Mouse (Mus musculus): ENCODE data around the gene Agbl3. TPM values are rescaled to one million over a fixed set of nuclear protein-coding genes. Genes with fewer than 3 reads are reported as not detected.

Gene Agbl3
- polyA plus RNA-seq, 1 experiment: 0.57 TPM

DNA sequence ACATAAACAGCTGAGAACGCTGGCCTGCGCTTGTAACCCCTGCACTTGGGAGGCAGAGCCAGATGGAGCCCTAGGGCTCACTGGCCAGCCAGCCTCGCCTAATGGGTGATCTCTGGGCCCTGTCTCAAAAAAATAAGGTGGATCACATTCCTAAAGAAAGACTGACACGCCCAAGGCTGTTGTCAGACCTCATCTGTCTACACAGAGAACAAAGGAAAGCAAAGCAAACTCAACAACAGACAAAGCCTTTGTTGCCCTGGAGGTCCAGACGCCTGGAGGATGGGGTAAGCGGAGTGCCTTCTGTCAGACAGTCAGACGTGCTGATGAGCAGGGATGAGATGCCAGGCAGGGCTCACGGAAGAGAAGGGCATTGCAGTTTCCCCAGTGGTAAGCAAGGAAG lies 86.6 kb downstream of the Agbl3 start:
- TF ChIP-seq POLR2A (IDR thresholded peaks at IDR 0.05; ENCODE audit: low read depth, low read length) (no peak), CTCF (IDR thresholded peaks at IDR 0.05; ENCODE audit: extremely low read depth, insufficient read length, insufficient replicate concordance, low read depth, low read length) (no peak)
- peak overlapping the region; percentile 25; the same call in 1 of the 2 replicates for H3K27ac ChIP-seq (ENCODE audit: insufficient read depth, low read depth, low read length)
- H3K4me1 ChIP-seq (ENCODE audit: control insufficient read depth, insufficient read depth, insufficient read length, low read length): peaks cover 31% of the 10 kb centered on the region
- no peaks in the 10 kb centered on the region; the same call in 1 of the 2 replicates for H3K36me3 ChIP-seq (ENCODE audit: control insufficient read depth, insufficient read depth, low read length)
- no peaks in the 10 kb centered on the region for H3K27me3 ChIP-seq (ENCODE audit: control insufficient read depth, insufficient read depth, low read length)
- WGBS: 81% methylated on average over 8 of the region's 8 CpGs
- H3K4me3 ChIP-seq (ENCODE audit: low read depth, low read length): no peak overlapping the region

DNA sequence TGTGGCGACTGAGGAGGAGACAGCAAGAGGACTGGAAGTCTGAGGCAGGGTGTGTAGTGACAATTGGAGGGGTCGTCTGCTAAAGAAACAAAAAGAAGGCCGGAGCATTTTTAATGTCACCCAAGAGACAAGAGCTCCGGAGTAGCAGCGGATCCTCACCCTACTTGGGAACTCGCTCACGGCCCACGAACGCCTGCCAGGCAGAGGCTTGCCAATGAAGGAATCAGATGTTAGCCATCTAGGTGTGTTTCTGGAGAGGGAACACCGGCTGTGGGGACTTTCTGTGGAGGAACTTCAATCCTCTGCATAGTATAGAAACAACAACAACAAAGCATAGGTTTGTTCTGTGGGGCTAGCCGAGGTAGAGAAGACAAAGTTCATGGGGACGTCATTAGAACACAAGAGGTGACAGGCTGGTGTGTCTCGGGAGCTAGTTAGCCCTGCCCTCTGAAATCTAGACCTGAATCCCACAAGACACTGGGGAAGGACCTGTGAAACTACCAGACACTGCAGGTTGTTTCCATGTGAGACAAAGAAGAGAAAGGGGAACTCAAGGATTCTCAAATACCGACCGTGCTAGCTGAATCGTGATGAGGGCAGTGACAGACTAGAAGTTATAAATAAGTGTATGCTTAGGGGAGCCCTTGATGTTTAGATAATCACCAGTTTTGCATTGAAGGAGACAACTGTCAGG lies 87.2 kb downstream of the Agbl3 start:
- Histone ChIP-seq H3K4me3 (ENCODE audit: low read depth, low read length) (no peak overlapping the region), H3K4me1 (ENCODE audit: control insufficient read depth, insufficient read depth, insufficient read length, low read length) (peaks cover 31% of the 10 kb centered on the region), H3K27me3 (ENCODE audit: control insufficient read depth, insufficient read depth, low read length) (no peaks in the 10 kb centered on the region), H3K27ac (ENCODE audit: insufficient read depth, low read depth, low read length) (peak overlapping the region; percentile 25; the same call in 1 of the 2 replicates), H3K36me3 (ENCODE audit: control insufficient read depth, insufficient read depth, low read length) (no peaks in the 10 kb centered on the region; the same call in 1 of the 2 replicates)
- TF ChIP-seq POLR2A (IDR thresholded peaks at IDR 0.05; ENCODE audit: low read depth, low read length) (no peak), CTCF (IDR thresholded peaks at IDR 0.05; ENCODE audit: extremely low read depth, insufficient read length, insufficient replicate concordance, low read depth, low read length) (no peak)
- 65% methylated on average over 16 of the region's 16 CpGs for WGBS

DNA sequence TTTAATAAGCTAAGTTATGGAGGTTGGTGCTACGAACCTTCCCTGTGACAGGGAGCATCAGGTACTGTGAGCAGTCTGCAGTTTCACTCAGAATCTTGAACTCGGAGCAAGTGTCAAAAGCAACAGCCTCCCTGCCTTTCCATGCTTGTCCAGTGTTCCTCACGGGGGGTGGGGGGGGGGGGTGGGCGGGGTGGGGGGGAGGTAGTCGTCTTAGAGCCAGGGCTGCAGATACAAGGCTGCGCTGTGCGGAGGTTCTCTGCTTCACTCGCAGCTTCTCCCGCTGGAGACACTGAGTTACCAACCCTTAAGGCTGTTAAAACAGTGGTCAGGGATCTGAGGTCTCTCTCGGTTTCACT lies 87.7 kb downstream of the Agbl3 start:
- Histone ChIP-seq H3K27me3 (ENCODE audit: control insufficient read depth, insufficient read depth, low read length) (no peaks in the 10 kb centered on the region), H3K36me3 (ENCODE audit: control insufficient read depth, insufficient read depth, low read length) (peaks cover 3% of the 10 kb centered on the region), H3K4me1 (ENCODE audit: control insufficient read depth, insufficient read depth, insufficient read length, low read length) (peaks cover 31% of the 10 kb centered on the region), H3K27ac (ENCODE audit: insufficient read depth, low read depth, low read length) (peak overlapping the region; percentile 40; the same call in 1 of the 2 replicates), H3K4me3 (ENCODE audit: low read depth, low read length) (no peak overlapping the region)
- WGBS: 65% methylated on average over 10 of the region's 10 CpGs
- TF ChIP-seq POLR2A (IDR thresholded peaks at IDR 0.05; ENCODE audit: low read depth, low read length): no peak
- no peak for TF ChIP-seq CTCF (IDR thresholded peaks at IDR 0.05; ENCODE audit: extremely low read depth, insufficient read length, insufficient replicate concordance, low read depth, low read length)

DNA sequence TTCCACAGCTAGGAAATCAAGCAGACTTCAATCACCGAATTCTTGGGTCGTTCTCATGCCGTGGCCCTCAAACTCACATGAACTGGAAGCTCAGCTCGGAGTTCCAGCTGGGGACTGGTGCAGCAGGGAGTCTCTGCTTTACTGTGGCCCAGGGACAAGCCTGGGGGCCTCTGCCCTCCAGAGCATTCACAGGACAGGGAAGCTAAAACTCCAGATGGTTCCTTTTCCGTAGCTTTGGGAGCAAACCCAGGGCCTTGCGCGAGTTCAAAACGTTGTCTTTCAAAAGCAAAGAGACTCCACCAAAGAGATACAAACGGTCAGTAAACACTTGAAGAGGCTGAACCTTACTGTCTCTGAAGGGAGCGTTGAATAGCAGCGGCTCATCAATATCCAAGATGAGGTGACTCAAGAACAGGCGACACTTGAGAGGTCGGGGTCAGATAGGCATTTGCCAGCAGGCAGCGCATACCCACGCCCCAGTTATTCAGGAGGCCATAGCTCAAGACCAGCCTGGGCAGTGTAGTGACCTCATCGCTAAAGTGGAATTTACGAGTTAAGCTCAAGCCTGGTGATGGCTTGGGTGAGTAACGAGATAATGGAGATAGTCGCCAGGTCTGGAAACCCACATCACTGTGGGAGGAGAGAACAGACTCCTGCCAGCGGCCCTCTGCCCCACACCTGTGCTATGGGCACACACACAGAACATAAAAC lies 88.4 kb downstream of the Agbl3 start:
- TF ChIP-seq CTCF (IDR thresholded peaks at IDR 0.05; ENCODE audit: extremely low read depth, insufficient read length, insufficient replicate concordance, low read depth, low read length): no peak
- no peak for TF ChIP-seq POLR2A (IDR thresholded peaks at IDR 0.05; ENCODE audit: low read depth, low read length)
- H3K27ac ChIP-seq (ENCODE audit: insufficient read depth, low read depth, low read length): peak overlapping the region; percentile 40

DNA sequence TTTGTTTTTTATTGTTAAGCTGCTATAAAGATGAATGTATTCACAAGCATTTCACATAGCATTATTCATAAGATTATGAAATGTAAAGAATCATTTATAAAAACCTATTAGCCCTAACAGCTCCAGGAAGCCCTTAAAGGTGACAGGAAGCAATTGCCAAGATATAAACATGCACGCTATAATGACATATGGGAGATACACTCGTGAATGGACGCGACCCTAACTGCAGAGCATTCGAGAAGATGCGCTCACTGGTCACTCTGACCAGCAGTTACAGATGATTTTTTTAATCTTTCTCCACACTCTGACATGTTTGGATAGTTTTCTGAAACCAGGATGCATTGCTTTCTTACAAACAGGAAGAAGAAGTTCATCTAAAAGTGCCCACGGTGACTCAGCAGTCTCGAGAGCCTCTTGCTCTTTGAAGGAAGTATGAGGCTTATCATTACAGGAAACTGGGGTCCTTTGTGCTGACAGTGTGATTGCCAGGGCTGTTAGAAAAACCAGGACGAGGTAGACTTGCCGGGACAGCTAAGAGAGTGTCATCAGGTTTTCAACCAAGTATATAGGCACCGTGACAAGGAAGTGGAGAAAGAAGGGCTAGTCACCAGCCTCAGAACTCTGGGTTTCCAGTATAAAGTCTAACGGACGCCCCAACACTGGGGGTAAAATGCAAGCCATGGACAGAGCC lies 89.1 kb downstream of the Agbl3 start:
- 37% methylated on average over 13 of the region's 13 CpGs for WGBS
- Histone ChIP-seq H3K36me3 (ENCODE audit: control insufficient read depth, insufficient read depth, low read length) (peaks cover 3% of the 10 kb centered on the region), H3K4me3 (ENCODE audit: low read depth, low read length) (no peak overlapping the region), H3K27me3 (ENCODE audit: control insufficient read depth, insufficient read depth, low read length) (no peaks in the 10 kb centered on the region), H3K4me1 (ENCODE audit: control insufficient read depth, insufficient read depth, insufficient read length, low read length) (peaks cover 26% of the 10 kb centered on the region), H3K27ac (ENCODE audit: insufficient read depth, low read depth, low read length) (peak overlapping the region; percentile 57)
- TF ChIP-seq CTCF (IDR thresholded peaks at IDR 0.05; ENCODE audit: extremely low read depth, insufficient read length, insufficient replicate concordance, low read depth, low read length) (no peak), POLR2A (IDR thresholded peaks at IDR 0.05; ENCODE audit: low read depth, low read length) (no peak)

More for the DNA sequence above, 88.4 kb downstream of the Agbl3 start:
- Histone ChIP-seq H3K36me3 (ENCODE audit: control insufficient read depth, insufficient read depth, low read length) (peaks cover 3% of the 10 kb centered on the region), H3K27me3 (ENCODE audit: control insufficient read depth, insufficient read depth, low read length) (no peaks in the 10 kb centered on the region), H3K4me3 (ENCODE audit: low read depth, low read length) (no peak overlapping the region), H3K4me1 (ENCODE audit: control insufficient read depth, insufficient read depth, insufficient read length, low read length) (peaks cover 31% of the 10 kb centered on the region)
- 74% methylated on average over 20 of the region's 20 CpGs for WGBS

DNA sequence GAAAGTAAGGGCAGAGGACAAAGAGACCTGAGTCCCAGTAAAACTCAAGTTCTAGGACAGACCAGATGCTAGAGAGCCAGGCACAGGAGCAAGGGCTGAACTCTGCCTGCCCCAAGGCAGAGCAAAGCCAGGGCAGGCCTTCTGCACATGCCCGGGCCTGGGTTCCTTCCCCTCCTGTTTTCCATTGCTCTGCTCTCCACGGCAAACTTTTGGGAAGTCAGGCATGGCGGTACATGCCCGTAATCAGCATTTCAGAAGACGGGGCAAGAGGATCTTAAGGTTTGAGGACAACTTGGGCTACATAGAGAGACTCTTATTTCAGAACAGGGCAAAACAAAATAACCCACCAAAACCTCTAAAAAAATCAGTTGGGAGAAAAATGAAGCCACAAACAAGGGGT lies 89.9 kb downstream of the Agbl3 start:
- Histone ChIP-seq H3K36me3 (ENCODE audit: control insufficient read depth, insufficient read depth, low read length) (peaks cover 3% of the 10 kb centered on the region), H3K27me3 (ENCODE audit: control insufficient read depth, insufficient read depth, low read length) (no peaks in the 10 kb centered on the region), H3K4me3 (ENCODE audit: low read depth, low read length) (no peak overlapping the region), H3K27ac (ENCODE audit: insufficient read depth, low read depth, low read length) (no peak overlapping the region), H3K4me1 (ENCODE audit: control insufficient read depth, insufficient read depth, insufficient read length, low read length) (peaks cover 26% of the 10 kb centered on the region)
- TF ChIP-seq POLR2A (IDR thresholded peaks at IDR 0.05; ENCODE audit: low read depth, low read length) (no peak), CTCF (IDR thresholded peaks at IDR 0.05; ENCODE audit: extremely low read depth, insufficient read length, insufficient replicate concordance, low read depth, low read length) (no peak)
- 82% methylated on average over 5 of the region's 5 CpGs for WGBS

DNA sequence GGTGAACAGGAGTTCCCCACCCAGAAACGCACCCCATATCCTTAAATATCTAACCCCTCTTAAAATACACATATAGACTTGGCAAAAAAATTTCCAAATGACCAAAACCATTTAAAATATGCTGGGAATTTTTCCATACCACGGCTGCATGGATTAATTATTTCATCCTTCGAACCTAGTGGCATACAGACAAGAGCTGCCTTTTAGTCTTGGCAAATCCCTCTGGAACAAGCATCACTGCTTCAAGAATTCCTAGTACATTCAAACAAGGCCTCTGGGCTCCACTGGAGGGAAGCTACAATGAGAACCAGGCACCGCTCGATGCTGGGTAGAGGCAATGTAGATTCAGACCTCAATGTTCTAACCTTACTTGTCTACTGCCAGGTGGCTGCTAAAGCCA lies 90.5 kb downstream of the Agbl3 start:
- peaks cover 3% of the 10 kb centered on the region for H3K36me3 ChIP-seq (ENCODE audit: control insufficient read depth, insufficient read depth, low read length)
- 80% methylated on average over 5 of the region's 5 CpGs for WGBS
- TF ChIP-seq POLR2A (IDR thresholded peaks at IDR 0.05; ENCODE audit: low read depth, low read length) (no peak), CTCF (IDR thresholded peaks at IDR 0.05; ENCODE audit: extremely low read depth, insufficient read length, insufficient replicate concordance, low read depth, low read length) (no peak)
- H3K27me3 ChIP-seq (ENCODE audit: control insufficient read depth, insufficient read depth, low read length): no peaks in the 10 kb centered on the region
- no peak overlapping the region for H3K27ac ChIP-seq (ENCODE audit: insufficient read depth, low read depth, low read length)
- peaks cover 21% of the 10 kb centered on the region for H3K4me1 ChIP-seq (ENCODE audit: control insufficient read depth, insufficient read depth, insufficient read length, low read length)
- no peak overlapping the region for H3K4me3 ChIP-seq (ENCODE audit: low read depth, low read length)
